Mouse (Mus musculus) embryonic fibroblast, embryonic 13.5 days (primary cell): ENCODE measurements around the gene Cd79b. TPM values are rescaled to one million over a fixed set of nuclear protein-coding genes. Genes with fewer than 3 reads are reported as not detected.

Experiments used
- H3K27ac ChIP-seq: 2 replicates; pipeline ENCODE4 v1.5.1; 2012; ENCODE audit warnings: low read length, control low read depth, inconsistent platforms; ENCODE audit not compliant: insufficient read depth
- H3K4me1 ChIP-seq: 2 replicates; pipeline ENCODE4 v1.6.1; 2011; ENCODE audit warnings: low read length; ENCODE audit not compliant: control insufficient read depth, insufficient read depth
- H3K4me3 ChIP-seq: 2 replicates; pipeline ENCODE4 v1.5.1; 2011; ENCODE audit warnings: mild to moderate bottlenecking, control low read depth, low read length; ENCODE audit not compliant: insufficient read depth
- CTCF ChIP-seq: IDR thresholded peaks from 2 replicates; pipeline ENCODE4 v1.5.1; 2011; ENCODE audit warnings: mild to moderate bottlenecking, control low read depth, low read length, moderate library complexity, borderline replicate concordance; ENCODE audit not compliant: insufficient read depth
- POLR2A ChIP-seq: IDR thresholded peaks from 2 replicates; pipeline ENCODE4 v1.6.1; 2011; ENCODE audit warnings: low read depth, mild to moderate bottlenecking, control low read depth, low read length, moderate library complexity
- polyA plus RNA-seq: library from polyadenylated mRNA; stranded (reverse); fragments of >200 nt; gene quantifications from 2 replicates; pipeline ENCODE4 v1.2.4, GENCODE M21; 2011; ENCODE audit warnings: low read depth; ENCODE audit not compliant: missing spikeins, insufficient read length

Gene Cd79b
- polyA plus RNA-seq, 1 experiment, result not detected

DNA sequence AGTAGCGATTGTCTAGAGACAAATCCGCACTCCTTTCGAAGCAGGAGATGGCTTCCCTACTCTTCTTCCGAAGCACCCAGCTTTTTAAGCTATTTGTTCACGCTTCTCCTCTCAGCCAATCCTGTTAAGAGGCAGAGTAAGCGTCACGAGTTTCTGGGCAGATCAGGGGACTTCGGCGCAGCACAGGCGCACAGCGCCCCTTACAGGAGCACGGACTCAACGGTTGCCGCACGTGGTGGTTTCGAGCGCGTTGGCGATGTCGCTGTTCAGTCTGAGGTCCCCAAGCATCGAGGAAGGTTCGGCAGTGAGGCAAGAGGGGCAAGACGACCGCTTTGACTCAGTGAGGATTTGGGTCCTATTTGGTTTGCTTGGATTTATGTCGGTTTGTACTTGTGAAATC, 38.1 kb downstream of the Cd79b start, which contains the start of gene Tcam1:
TSS of gene Tcam1 (plus strand) at position 219 of the 400 bp plus-strand sequence.
- Histone ChIP-seq H3K4me3 (no peak within 1 kb of the TSS), H3K27ac (no peak within 1 kb of the TSS), H3K4me1 (no peaks in the 10 kb centered on the region)
- peak; percentile 92 for TF ChIP-seq CTCF
- 0 out of 2 replicates have a peak, but pooled peaks have one; percentile 38 for TF ChIP-seq POLR2A

DNA sequence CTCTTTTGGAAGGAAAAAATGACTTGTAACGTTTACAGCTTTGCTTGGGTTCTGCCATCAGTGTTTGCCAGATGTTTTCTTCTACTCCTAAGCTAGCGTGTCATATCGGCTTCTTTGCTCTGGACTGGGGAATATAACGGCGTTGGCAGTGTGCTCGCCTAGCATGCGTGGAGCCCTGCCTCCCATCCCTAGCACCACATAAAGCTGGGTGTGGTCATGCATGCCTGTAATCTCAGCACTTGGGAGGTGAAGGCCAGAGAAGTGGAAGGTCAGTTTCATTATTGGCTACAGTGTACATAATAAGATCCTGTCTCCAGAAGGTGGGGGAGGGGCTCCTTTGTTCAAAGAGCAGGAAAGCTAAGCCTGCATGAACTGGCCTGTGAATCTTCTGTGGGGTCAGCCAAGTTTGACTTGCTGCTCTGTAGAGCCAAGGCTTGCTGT, 39.6 kb downstream of the Cd79b start:
- H3K4me3 ChIP-seq, result no peak overlapping the region
- H3K4me1 ChIP-seq, result 0 out of 2 replicates have a peak, but pooled peaks cover 3% of the 10 kb centered on the region
- TF ChIP-seq CTCF (no peak), POLR2A (no peak)
- H3K27ac ChIP-seq, result no peak overlapping the region

- Histone ChIP-seq H3K27ac (no peak overlapping the region), H3K4me1 (0 out of 2 replicates have a peak, but pooled peaks cover 3% of the 10 kb centered on the region), H3K4me3 (no peak overlapping the region)
- TF ChIP-seq POLR2A, result no peak
- TF ChIP-seq CTCF, result no peak
Observed at GRCm38 (mm10) chr11:106274374-106274773, 40.2 kb downstream of the Cd79b start.

- 0 out of 2 replicates have a peak overlapping the region, but pooled peaks have one; percentile 27 for H3K4me3 ChIP-seq
- no peak for TF ChIP-seq CTCF
- TF ChIP-seq POLR2A, result no peak
- H3K4me1 ChIP-seq, result peaks cover 5% of the 10 kb centered on the region; the same call in 1 of the 2 replicates
- no peak overlapping the region for H3K27ac ChIP-seq
Observed at GRCm38 (mm10) chr11:106273811-106274210, 40.8 kb downstream of the Cd79b start.

- Histone ChIP-seq H3K27ac (no peak overlapping the region), H3K4me1 (peaks cover 5% of the 10 kb centered on the region; the same call in 1 of the 2 replicates), H3K4me3 (peak overlapping the region; percentile 27)
- no peak for TF ChIP-seq CTCF
- TF ChIP-seq POLR2A, result no peak
Observed at GRCm38 (mm10) chr11:106273311-106273684, 41.3 kb downstream of the Cd79b start.

DNA sequence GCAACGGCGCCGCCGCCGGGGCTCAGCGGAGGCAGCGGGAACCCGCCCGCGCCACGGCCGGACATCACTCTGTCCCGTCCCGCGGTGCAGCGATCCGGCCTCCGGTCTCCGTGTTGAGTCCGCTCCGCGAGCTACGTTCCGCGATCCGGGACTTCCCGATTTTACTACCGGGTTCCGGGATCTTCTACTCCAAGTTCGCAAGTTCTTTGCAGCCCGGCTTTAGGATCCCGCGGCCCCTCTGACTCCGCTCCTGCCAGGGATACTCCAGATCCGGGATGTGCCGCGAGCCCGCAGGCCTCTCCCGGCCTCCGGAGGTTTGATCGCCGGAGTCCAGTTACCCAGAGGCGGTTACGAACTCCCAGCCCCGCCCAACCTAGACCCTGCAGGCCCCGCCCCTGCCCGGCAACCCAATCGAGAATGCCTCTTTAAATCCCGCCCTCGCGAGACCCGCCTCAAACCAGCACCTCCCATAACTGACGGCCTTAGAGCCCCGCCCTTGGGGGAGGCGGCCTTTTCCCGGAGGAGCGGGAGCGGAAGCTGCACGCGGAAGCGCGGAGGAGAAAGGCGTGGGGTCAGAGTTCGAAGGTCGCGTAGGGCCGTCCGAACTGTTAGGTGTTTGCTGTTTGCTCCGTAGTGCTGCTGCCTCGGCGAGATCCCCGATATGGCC, 41.8 kb downstream of the Cd79b start, which contains the start of gene Smarcd2:
TSS of gene Smarcd2 (minus strand) at position 329 of the 667 bp plus-strand sequence.
- TF ChIP-seq CTCF, result no peak
- peak; percentile 77 for TF ChIP-seq POLR2A
- Histone ChIP-seq H3K4me1 (peaks cover 5% of the 10 kb centered on the region; the same call in 1 of the 2 replicates), H3K4me3 (peak within 1 kb of the TSS; percentile 86), H3K27ac (peak within 1 kb of the TSS; percentile 79)

- Histone ChIP-seq H3K4me3 (peak overlapping the region; percentile 86), H3K27ac (peak overlapping the region; percentile 79), H3K4me1 (peaks cover 5% of the 10 kb centered on the region; the same call in 1 of the 2 replicates)
- TF ChIP-seq POLR2A, result no peak
- no peak for TF ChIP-seq CTCF
Observed at GRCm38 (mm10) chr11:106271794-106272643, 42.5 kb downstream of the Cd79b start.

GRCm38 (mm10) chr11:106271131-106271793, 43.3 kb downstream of the Cd79b start:
- Histone ChIP-seq H3K27ac (0 out of 2 replicates have a peak overlapping the region, but pooled peaks have one; percentile 7), H3K4me1 (peaks cover 5% of the 10 kb centered on the region; the same call in 1 of the 2 replicates), H3K4me3 (peak overlapping the region; percentile 86)
- TF ChIP-seq CTCF, result no peak
- TF ChIP-seq POLR2A, result no peak

GRCm38 (mm10) chr11:106269060-106269431, 45.5 kb downstream of the Cd79b start:
- Histone ChIP-seq H3K4me1 (peaks cover 5% of the 10 kb centered on the region; the same call in 1 of the 2 replicates), H3K27ac (peak overlapping the region; percentile 37), H3K4me3 (no peak overlapping the region)
- no peak for TF ChIP-seq POLR2A
- TF ChIP-seq CTCF, result no peak
